Mouse (Mus musculus) ES-CJ7 (cell line): ENCODE measurements around the gene Babam2.

Experiments used
- DNase-seq: peaks from one replicate; pipeline ENCODE4 v3.0.0; 2011; ENCODE audit warnings: low read depth, low spot score

Babam2 gene

GRCm38 (mm10) chr5:31781624-31782023, 84.1 kb downstream of the Babam2 start:
- no peak for DNase-seq

GRCm38 (mm10) chr5:31787201-31787600, 89.7 kb downstream of the Babam2 start:
- DNase-seq = no peak

- no peak for DNase-seq
Measured at GRCm38 (mm10) chr5:31787622-31788021, 90.1 kb downstream of the Babam2 start.

GRCm38 (mm10) chr5:31792338-31792737, 94.9 kb downstream of the Babam2 start:
- DNase-seq = no peak

GRCm38 (mm10) chr5:31792863-31793262, 95.4 kb downstream of the Babam2 start:
- no peak for DNase-seq

GRCm38 (mm10) chr5:31795414-31795813, 97.9 kb downstream of the Babam2 start:
- no peak for DNase-seq

GRCm38 (mm10) chr5:31796979-31797378, 99.5 kb downstream of the Babam2 start:
- no peak for DNase-seq

- DNase-seq = peak; percentile 30
Measured at GRCm38 (mm10) chr5:31804211-31804610, 106.7 kb downstream of the Babam2 start.

- peak; percentile 35 for DNase-seq
Measured at GRCm38 (mm10) chr5:31804751-31805150, 107.3 kb downstream of the Babam2 start.

GRCm38 (mm10) chr5:31807312-31807711, 109.8 kb downstream of the Babam2 start:
- no peak for DNase-seq

GRCm38 (mm10) chr5:31808271-31808670, 110.8 kb downstream of the Babam2 start:
- no peak for DNase-seq

- no peak for DNase-seq
Measured at GRCm38 (mm10) chr5:31810796-31811662, 113.5 kb downstream of the Babam2 start.

- no peak for DNase-seq
Measured at GRCm38 (mm10) chr5:31811663-31812001, 114.1 kb downstream of the Babam2 start.

- DNase-seq = no peak
Measured at GRCm38 (mm10) chr5:31813156-31813675, 115.7 kb downstream of the Babam2 start.

GRCm38 (mm10) chr5:31814068-31814467, 116.6 kb downstream of the Babam2 start:
- DNase-seq = no peak

GRCm38 (mm10) chr5:31815129-31815528, 117.6 kb downstream of the Babam2 start:
- no peak for DNase-seq

- no peak for DNase-seq
Measured at GRCm38 (mm10) chr5:31816082-31816481, 118.6 kb downstream of the Babam2 start.

GRCm38 (mm10) chr5:31820801-31821200, 123.3 kb downstream of the Babam2 start:
- no peak for DNase-seq

- no peak for DNase-seq
Measured at GRCm38 (mm10) chr5:31821204-31821603, 123.7 kb downstream of the Babam2 start.

- DNase-seq = no peak
Measured at GRCm38 (mm10) chr5:31823673-31824072, 126.2 kb downstream of the Babam2 start.

- DNase-seq = no peak
Measured at GRCm38 (mm10) chr5:31824126-31824525, 126.6 kb downstream of the Babam2 start.

GRCm38 (mm10) chr5:31827304-31827703, 129.8 kb downstream of the Babam2 start:
- DNase-seq = no peak

- DNase-seq = no peak
Measured at GRCm38 (mm10) chr5:31827896-31828295, 130.4 kb downstream of the Babam2 start.
